Mouse (Mus musculus) liver, embryonic 13.5 days (tissue): ENCODE data around the gene Oas2. TPM values are rescaled to one million over a fixed set of nuclear protein-coding genes. Genes with fewer than 3 reads are reported as not detected.
A peak's percentile ranks its signal among the peaks of the same experiment; 100 is the strongest.

Source experiments
- ATAC-seq: fragments of 200-750 bp; cut with Nextera tagmentation; 2 replicates; pipeline ENCODE4 v1.8.0; 2017; ENCODE audit warnings: low read depth, mild to moderate bottlenecking, moderate number of reproducible peaks, moderate library complexity
- DNase-seq: peaks from one replicate; pipeline ENCODE4 v3.0.0; 2022
- H3K27ac ChIP-seq: fragments of 300-500 bp; sonication (generic); 2 replicates; pipeline ENCODE4 v1.5.1; 2015; ENCODE audit warnings: moderate library complexity, mild to moderate bottlenecking, inconsistent platforms
- H3K27me3 ChIP-seq: fragments of 300-500 bp; sonication (generic); 2 replicates; pipeline ENCODE4 v1.6.1; 2015; ENCODE audit warnings: mild to moderate bottlenecking, inconsistent platforms
- H3K36me3 ChIP-seq: fragments of 300-500 bp; sonication (generic); 2 replicates; pipeline ENCODE4 v1.6.1; 2015; ENCODE audit warnings: mild to moderate bottlenecking, inconsistent platforms
- H3K4me1 ChIP-seq: fragments of 300-500 bp; sonication (generic); replicated peaks from 2 replicates; pipeline ENCODE4 v1.6.1; 2015; ENCODE audit warnings: inconsistent platforms
- H3K4me2 ChIP-seq: fragments of 300-500 bp; sonication (generic); 2 replicates; pipeline ENCODE4 v1.6.1; 2015; ENCODE audit warnings: inconsistent platforms, mild to moderate bottlenecking, moderate library complexity
- H3K4me3 ChIP-seq: fragments of 300-500 bp; sonication (generic); replicated peaks from 2 replicates; pipeline ENCODE4 v1.5.1; 2015; ENCODE audit warnings: mild to moderate bottlenecking, inconsistent platforms
- H3K9ac ChIP-seq: fragments of 300-500 bp; sonication (generic); 2 replicates; pipeline ENCODE4 v1.6.1; 2015; ENCODE audit warnings: mild to moderate bottlenecking, inconsistent platforms
- H3K9me3 ChIP-seq: fragments of 300-500 bp; sonication (generic); replicated peaks from 2 replicates; pipeline ENCODE4 v1.6.1; 2016; ENCODE audit warnings: inconsistent platforms
- WGBS: fragments of 180-500 bp; shearing (Covaris S2); methylation state at CpG from one replicate; pipeline ENCODE4 v1.1.7; 2015; ENCODE audit not compliant: insufficient replicate concordance; 5-methylcytosine and 5-hydroxymethylcytosine counted together
- polyA plus RNA-seq: library from polyadenylated mRNA; unstranded; fragments of >200 nt; fragmentation: Nextera tagmentation; extraction: Ambion mirVana; gene quantifications from 2 replicates; pipeline ENCODE4 v1.2.1, GENCODE M21; 2015

Oas2 gene
- polyA plus RNA-seq, 1 experiment from 2014 or later: 0.25 TPM

- H3K9me3 ChIP-seq: no peaks in the 10 kb centered on the region
- H3K4me1 ChIP-seq: peaks cover 20% of the 10 kb centered on the region
- H3K27ac ChIP-seq: no peak overlapping the region; the same call in 1 of the 2 replicates
- H3K4me2 ChIP-seq: peak overlapping the region; percentile 36
- no peaks in the 10 kb centered on the region for H3K36me3 ChIP-seq
- DNase-seq (no peak), ATAC-seq (peak; percentile 89)
- no peak overlapping the region for H3K9ac ChIP-seq
- H3K27me3 ChIP-seq: no peaks in the 10 kb centered on the region
- no peak overlapping the region for H3K4me3 ChIP-seq
- 11% methylated on average over 14 of the region's 14 CpGs for WGBS
Measured at GRCm38 (mm10) chr5:120775287-120775985, 25.8 kb upstream of the Oas2 start.

DNA sequence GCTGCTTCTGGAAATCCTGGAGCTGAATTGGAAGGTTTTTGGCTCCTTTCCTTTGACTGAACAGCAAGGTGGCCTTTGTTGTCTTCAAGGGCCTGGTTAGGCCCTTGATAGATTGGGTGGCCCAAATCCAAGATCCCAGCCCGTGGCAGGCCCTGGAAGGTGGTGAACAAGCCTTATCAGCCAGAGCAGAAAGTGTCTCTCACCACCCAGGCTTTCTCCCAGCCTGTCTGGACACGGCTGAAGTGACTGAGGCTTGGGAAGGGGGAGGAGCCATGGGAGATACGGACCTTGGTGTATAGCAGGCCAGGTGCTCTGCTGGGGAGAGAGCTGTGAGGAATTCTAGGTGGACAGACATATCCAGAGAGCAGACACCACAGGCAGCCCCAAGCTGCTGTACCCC lies 19.7 kb upstream of the Oas2 start:
- no peak overlapping the region for H3K4me3 ChIP-seq
- H3K4me2 ChIP-seq: no peak overlapping the region
- H3K4me1 ChIP-seq: 0 out of 2 replicates have a peak, but pooled peaks cover under 1% of the 10 kb centered on the region
- no peaks in the 10 kb centered on the region for H3K36me3 ChIP-seq
- ATAC-seq: no peak
- no peaks in the 10 kb centered on the region for H3K9me3 ChIP-seq
- no peak for DNase-seq
- no peaks in the 10 kb centered on the region for H3K27me3 ChIP-seq
- 49% methylated on average over 3 of the region's 3 CpGs for WGBS
- no peak overlapping the region for H3K27ac ChIP-seq
- H3K9ac ChIP-seq: no peak overlapping the region

- Histone ChIP-seq H3K4me3 (no peak overlapping the region), H3K27me3 (no peaks in the 10 kb centered on the region), H3K27ac (no peak overlapping the region), H3K36me3 (no peaks in the 10 kb centered on the region), H3K4me1 (no peaks in the 10 kb centered on the region), H3K9ac (no peak overlapping the region), H3K9me3 (no peaks in the 10 kb centered on the region), H3K4me2 (no peak overlapping the region)
- WGBS: 54% methylated on average over 8 of the region's 8 CpGs
- DNase-seq: no peak
- ATAC-seq: no peak
Measured at GRCm38 (mm10) chr5:120765010-120765409, 15.4 kb upstream of the Oas2 start.

DNA sequence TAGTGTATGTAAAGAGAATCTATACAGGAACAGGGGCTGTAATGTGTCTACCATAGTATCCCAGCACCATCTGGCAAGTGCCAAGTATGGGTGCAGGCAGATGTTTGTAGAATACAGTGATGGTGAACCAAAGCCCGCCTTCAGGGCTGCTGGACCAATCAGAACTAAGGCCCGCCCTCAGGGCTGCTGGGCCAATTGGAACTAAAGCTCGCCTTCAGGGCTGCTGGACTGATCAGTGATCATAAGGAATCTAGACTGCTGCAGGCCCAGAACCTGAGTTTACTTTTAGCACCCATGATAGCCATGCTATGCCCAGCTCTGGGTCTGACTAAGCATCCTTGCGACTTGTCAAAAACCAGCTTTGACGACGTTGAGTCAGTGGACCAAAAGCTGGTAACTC lies 12.2 kb upstream of the Oas2 start:
- ATAC-seq (peak; percentile 48; the same call in 1 of the 2 replicates), DNase-seq (no peak)
- Histone ChIP-seq H3K4me3 (no peak overlapping the region), H3K9me3 (no peaks in the 10 kb centered on the region), H3K27ac (no peak overlapping the region), H3K4me1 (no peaks in the 10 kb centered on the region), H3K4me2 (no peak overlapping the region), H3K36me3 (no peaks in the 10 kb centered on the region), H3K9ac (no peak overlapping the region), H3K27me3 (no peaks in the 10 kb centered on the region)
- WGBS: 28% methylated on average over 6 of the region's 6 CpGs

DNA sequence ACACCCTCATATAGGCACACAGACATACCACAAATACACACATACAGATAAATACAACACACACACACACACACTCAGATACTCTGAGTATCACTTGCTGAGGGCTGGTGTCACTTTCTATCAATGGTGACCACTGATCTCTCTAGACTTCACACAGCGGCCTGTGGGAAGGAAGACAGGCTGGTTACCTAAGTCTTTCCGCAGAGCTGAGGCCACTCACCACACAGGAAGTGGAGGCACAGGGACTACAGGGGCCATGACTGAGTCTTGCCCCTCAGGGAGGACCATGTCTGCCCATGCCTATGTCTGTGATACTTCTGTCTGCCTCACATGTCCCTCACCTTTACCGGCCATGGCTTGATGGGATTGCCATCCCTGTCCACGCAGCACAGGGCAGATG lies 4.6 kb upstream of the Oas2 start:
- 46% methylated on average over 4 of the region's 4 CpGs for WGBS
- no peak for DNase-seq
- Histone ChIP-seq H3K36me3 (no peaks in the 10 kb centered on the region), H3K4me3 (no peak overlapping the region), H3K9ac (no peak overlapping the region), H3K4me1 (no peaks in the 10 kb centered on the region), H3K4me2 (no peak overlapping the region), H3K27me3 (no peaks in the 10 kb centered on the region), H3K9me3 (no peaks in the 10 kb centered on the region), H3K27ac (no peak overlapping the region)
- ATAC-seq: no peak

DNA sequence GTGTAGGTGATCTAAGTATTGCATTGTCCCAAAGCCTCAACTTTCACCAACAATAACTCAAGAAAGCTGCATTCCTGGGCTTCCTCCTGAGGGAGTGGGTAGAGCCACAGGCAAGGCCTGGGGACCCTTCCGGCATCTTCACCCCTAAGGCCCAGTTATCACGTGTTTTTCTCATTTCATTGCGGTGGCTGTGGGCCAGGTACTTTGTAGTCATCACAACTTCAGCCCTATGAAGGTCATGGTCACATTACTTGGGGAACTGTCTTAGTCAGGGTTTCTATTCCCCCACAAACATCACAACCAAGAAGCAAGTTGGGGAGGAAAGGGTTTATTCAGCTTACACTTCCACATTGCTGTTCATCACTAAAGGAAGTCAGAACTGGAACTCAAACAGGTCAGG lies 3.1 kb upstream of the Oas2 start:
- no peak for ATAC-seq
- DNase-seq: no peak

DNA sequence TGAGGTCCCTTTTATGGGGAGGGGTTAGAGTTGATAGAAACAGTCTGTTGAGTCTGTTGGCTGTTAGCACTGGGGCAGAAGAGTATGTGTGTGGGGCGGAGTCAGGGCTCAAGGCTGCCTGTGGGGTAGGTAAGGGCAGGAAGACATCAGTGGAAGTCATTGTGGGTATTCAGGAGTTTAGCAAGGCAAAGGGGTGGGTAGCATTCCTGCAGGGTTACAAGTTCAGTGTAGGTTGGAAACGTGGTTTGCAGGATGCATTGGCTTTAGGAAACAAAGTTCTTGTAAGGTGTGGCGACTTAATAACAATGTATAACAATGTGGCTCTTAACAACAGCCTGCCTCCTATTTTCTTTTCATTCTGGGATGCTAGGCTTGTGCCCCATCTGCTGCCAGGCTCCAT lies 1.6 kb upstream of the Oas2 start:
- Histone ChIP-seq H3K4me1 (no peaks in the 10 kb centered on the region), H3K4me3 (no peak overlapping the region), H3K36me3 (no peaks in the 10 kb centered on the region), H3K4me2 (no peak overlapping the region), H3K9ac (no peak overlapping the region), H3K27ac (no peak overlapping the region), H3K9me3 (no peaks in the 10 kb centered on the region), H3K27me3 (no peaks in the 10 kb centered on the region)
- WGBS: 48% methylated on average over 3 of the region's 3 CpGs
- ATAC-seq: no peak
- no peak for DNase-seq

More for the DNA sequence above, 3.1 kb upstream of the Oas2 start:
- no peaks in the 10 kb centered on the region for H3K4me1 ChIP-seq
- H3K27me3 ChIP-seq: no peaks in the 10 kb centered on the region
- H3K9me3 ChIP-seq: no peaks in the 10 kb centered on the region
- H3K4me3 ChIP-seq: no peak overlapping the region
- WGBS: 61% methylated on average over 3 of the region's 3 CpGs
- no peaks in the 10 kb centered on the region for H3K36me3 ChIP-seq
- no peak overlapping the region for H3K27ac ChIP-seq
- no peak overlapping the region for H3K4me2 ChIP-seq
- H3K9ac ChIP-seq: no peak overlapping the region

DNA sequence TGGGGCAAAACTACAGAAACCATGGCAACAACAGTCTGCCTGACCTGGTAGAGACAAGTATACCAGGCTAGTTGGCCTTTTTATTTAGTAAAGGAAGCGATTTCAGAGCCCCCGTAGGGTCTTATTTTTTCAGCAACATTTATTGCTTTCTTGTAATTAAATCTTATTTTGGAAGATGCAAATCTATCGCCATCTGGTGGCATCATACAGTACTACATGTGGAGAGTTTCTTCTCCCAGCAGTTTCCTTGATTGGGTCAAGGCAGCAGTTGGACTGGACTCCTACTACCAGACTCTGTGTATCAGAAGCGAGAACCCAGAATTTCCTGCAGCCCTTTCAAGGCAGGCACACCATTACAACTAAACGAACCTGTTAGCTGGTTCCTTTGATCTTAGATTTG lies 3.2 kb downstream of the Oas2 start:
- H3K4me1 ChIP-seq: no peaks in the 10 kb centered on the region
- DNase-seq (no peak), ATAC-seq (no peak)
- H3K27ac ChIP-seq: no peak overlapping the region
- no peaks in the 10 kb centered on the region for H3K36me3 ChIP-seq
- H3K27me3 ChIP-seq: no peaks in the 10 kb centered on the region
- WGBS: 10% methylated on average over 5 of the region's 5 CpGs
- no peak overlapping the region for H3K4me2 ChIP-seq
- no peak overlapping the region for H3K4me3 ChIP-seq
- H3K9ac ChIP-seq: no peak overlapping the region
- H3K9me3 ChIP-seq: no peaks in the 10 kb centered on the region

DNA sequence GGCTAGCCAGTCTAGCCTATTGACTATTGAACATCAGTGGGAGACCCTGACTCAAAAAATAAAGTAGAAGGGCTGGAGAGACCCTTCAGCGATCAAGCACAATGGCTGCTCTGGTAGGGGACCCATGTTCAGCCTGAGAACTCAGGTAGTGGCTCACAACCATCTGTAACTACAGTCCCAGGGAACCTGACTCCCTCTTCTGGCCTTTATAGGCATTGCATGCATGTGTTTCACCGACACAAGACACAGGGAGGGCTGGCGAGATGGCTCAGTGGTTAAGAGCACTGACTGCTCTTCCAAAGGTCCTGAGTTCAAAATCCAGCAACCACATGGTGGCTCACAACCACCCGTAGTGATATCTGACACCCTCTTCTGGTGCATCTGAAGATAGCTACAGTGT lies 7.5 kb downstream of the Oas2 start:
- H3K36me3 ChIP-seq: no peaks in the 10 kb centered on the region
- DNase-seq: no peak

GRCm38 (mm10) chr5:120734380-120734990 lies 15.2 kb downstream of the Oas2 start:
- 57% methylated on average over 14 of the region's 14 CpGs for WGBS
- DNase-seq: no peak
- Histone ChIP-seq H3K4me3 (no peak overlapping the region), H3K27ac (no peak overlapping the region), H3K4me1 (no peaks in the 10 kb centered on the region), H3K36me3 (no peaks in the 10 kb centered on the region), H3K9ac (no peak overlapping the region), H3K4me2 (no peak overlapping the region), H3K9me3 (no peaks in the 10 kb centered on the region), H3K27me3 (no peaks in the 10 kb centered on the region)
- ATAC-seq: no peak

More for the DNA sequence above, 7.5 kb downstream of the Oas2 start:
- H3K27ac ChIP-seq: no peak overlapping the region
- no peaks in the 10 kb centered on the region for H3K27me3 ChIP-seq
- WGBS: 19% methylated on average over 4 of the region's 4 CpGs
- ATAC-seq: no peak
- no peak overlapping the region for H3K9ac ChIP-seq
- no peaks in the 10 kb centered on the region for H3K4me1 ChIP-seq
- H3K9me3 ChIP-seq: no peaks in the 10 kb centered on the region
- no peak overlapping the region for H3K4me2 ChIP-seq
- no peak overlapping the region for H3K4me3 ChIP-seq

DNA sequence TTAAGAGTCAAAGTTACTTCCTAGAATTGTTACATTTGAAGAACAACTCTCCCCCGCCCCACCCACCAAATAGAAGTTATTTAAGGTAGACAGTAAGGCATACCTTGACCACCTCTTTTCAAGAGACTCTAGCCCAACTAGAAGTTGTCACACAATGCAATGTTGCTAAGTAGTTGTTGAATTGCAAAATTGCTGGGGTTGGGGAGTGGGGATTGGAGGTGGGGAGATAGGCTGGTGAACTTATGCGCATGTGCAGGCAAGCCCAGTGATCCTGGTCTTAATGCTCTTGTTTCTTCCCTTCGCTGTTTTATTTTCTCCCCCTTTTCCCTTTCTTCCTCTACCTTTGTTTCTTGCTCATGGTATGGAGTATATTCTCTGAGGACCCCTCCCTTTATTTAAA lies 16.0 kb downstream of the Oas2 start:
- WGBS: 75% methylated on average over 3 of the region's 3 CpGs
- no peak for ATAC-seq

GRCm38 (mm10) chr5:120732740-120733139 lies 16.9 kb downstream of the Oas2 start:
- ATAC-seq (no peak), DNase-seq (no peak)
- WGBS: 72% methylated on average over 1 of the region's 1 CpGs
- Histone ChIP-seq H3K27ac (no peak overlapping the region), H3K9me3 (no peaks in the 10 kb centered on the region), H3K9ac (no peak overlapping the region), H3K27me3 (no peaks in the 10 kb centered on the region), H3K36me3 (no peaks in the 10 kb centered on the region), H3K4me1 (no peaks in the 10 kb centered on the region), H3K4me3 (no peak overlapping the region), H3K4me2 (no peak overlapping the region)

More for the DNA sequence above, 16.0 kb downstream of the Oas2 start:
- Histone ChIP-seq H3K27ac (no peak overlapping the region), H3K4me1 (no peaks in the 10 kb centered on the region), H3K9ac (no peak overlapping the region), H3K4me3 (no peak overlapping the region), H3K9me3 (no peaks in the 10 kb centered on the region), H3K36me3 (no peaks in the 10 kb centered on the region), H3K27me3 (no peaks in the 10 kb centered on the region), H3K4me2 (no peak overlapping the region)
- no peak for DNase-seq
